Mouse (Mus musculus): ENCODE data around the gene Gm42906.

- TF ChIP-seq CTCF (conservative IDR thresholded peaks at IDR 0.05; ENCODE audit: insufficient read depth, insufficient read length, low read depth, low read length) (no peak), POLR2A (IDR thresholded peaks at IDR 0.05; ENCODE audit: low read depth, low read length) (no peak)
Measured at GRCm38 (mm10) chr5:151053190-151053589, 374.8 kb downstream of the Gm42906 start.
